ENCODE assay signal across 9 mouse cellular contexts in genomic region chr3:32333456-32334086, GRCm38 (mm10). TPM values are rescaled to one million over a fixed set of nuclear protein-coding genes. Genes with fewer than 3 reads are reported as not detected.
DNase-seq lines count a peak whose midpoint lies in the region; ATAC-seq and TF ChIP-seq lines count a peak whose summit lies in the region.
"Had no signal": no experiment of that assay in that cellular context is flagged by ENCODE, and none has a peak within 500 bp of the region (broad histone marks: within the 10 kb centered on the region; RNA-seq: fewer than 3 reads in every experiment).

No protein-coding gene starts in this region.

- no peak for TF ChIP-seq POLR2A in MEL (IDR thresholded peaks at IDR 0.05; ENCODE audit: control insufficient read depth in 1 of 2, insufficient read depth in 1 of 2, low read depth in 1 of 2, low read length in 2 of 2, poor library complexity in 1 of 2)

- 37% methylated on average over 7 of the region's 7 CpGs for WGBS in forebrain, embryonic 15.5 days
- WGBS in hindbrain, embryonic 11.5 days, result 40% methylated on average over 7 of the region's 7 CpGs

- no peaks in the 10 kb centered on the region for H3K36me3 ChIP-seq in MEL (ENCODE audit: control insufficient read depth in 1 of 2, insufficient read depth in 2 of 2, low read length in 2 of 2)
- H3K36me3 ChIP-seq in forebrain, embryonic 15.5 days, result no peaks in the 10 kb centered on the region; the same call in 1 of the 2 replicates
- H3K36me3 ChIP-seq in hindbrain, embryonic 11.5 days (ENCODE audit: control insufficient read depth, insufficient read depth, low read length), result no peaks in the 10 kb centered on the region
- H3K36me3 ChIP-seq: heart, embryonic 13.5 days had no signal

- H3K27ac ChIP-seq in MEL (ENCODE audit: control insufficient read depth, low read depth, low read length), result no peak overlapping the region
- no peak overlapping the region for H3K27ac ChIP-seq in forebrain, embryonic 15.5 days (replicated peaks)
- no peak overlapping the region for H3K27ac ChIP-seq in hindbrain, embryonic 11.5 days (ENCODE audit: low read depth, low read length)
- H3K27ac ChIP-seq: heart, embryonic 13.5 days had no signal

- no peaks in the 10 kb centered on the region for H3K9me3 ChIP-seq in MEL (replicated peaks; ENCODE audit: insufficient read depth, low read length)
- no peaks in the 10 kb centered on the region for H3K9me3 ChIP-seq in forebrain, embryonic 15.5 days
- no peaks in the 10 kb centered on the region for H3K9me3 ChIP-seq in hindbrain, embryonic 11.5 days (ENCODE audit: control insufficient read depth, low read length)
- H3K9me3 ChIP-seq: heart, embryonic 13.5 days had no signal

- H3K4me2 ChIP-seq in forebrain, embryonic 15.5 days (replicated peaks), result no peak overlapping the region
- no peak overlapping the region for H3K4me2 ChIP-seq in hindbrain, embryonic 11.5 days (replicated peaks; ENCODE audit: low read depth, low read length)
- H3K4me2 ChIP-seq: heart, embryonic 13.5 days had no signal

- TF ChIP-seq CTCF in MEL (IDR thresholded peaks at IDR 0.05 in 2 of 3, conservative IDR thresholded peaks at IDR 0.05 in 1 of 3; ENCODE audit: control insufficient read depth in 1 of 3, insufficient read depth in 1 of 3, low read depth in 2 of 3, low read length in 3 of 3, poor library complexity in 1 of 3, severe bottlenecking in 1 of 3), result peak; percentile 63 to 95 (median 93)

- H3K4me3 ChIP-seq in MEL (ENCODE audit: control insufficient read depth in 1 of 2, insufficient read depth in 1 of 2, low read depth in 2 of 2, low read length in 2 of 2), result no peak overlapping the region
- H3K4me3 ChIP-seq in forebrain, embryonic 15.5 days, result no peak overlapping the region
- H3K4me3 ChIP-seq in hindbrain, embryonic 11.5 days (ENCODE audit: low read depth, low read length), result no peak overlapping the region
- H3K4me3 ChIP-seq: heart, embryonic 13.5 days had no signal

- TF ChIP-seq EP300 in MEL (IDR thresholded peaks at IDR 0.05; ENCODE audit: low read depth in 1 of 2, low read length in 2 of 2), result no peak

- no peaks in the 10 kb centered on the region for H3K4me1 ChIP-seq in MEL (ENCODE audit: control insufficient read depth in 1 of 2, insufficient read depth in 2 of 2, low read length in 2 of 2)
- H3K4me1 ChIP-seq in forebrain, embryonic 15.5 days, result peaks cover 3% of the 10 kb centered on the region; the same call in 1 of the 2 replicates
- no peaks in the 10 kb centered on the region for H3K4me1 ChIP-seq in hindbrain, embryonic 11.5 days (replicated peaks; ENCODE audit: control insufficient read depth, insufficient read depth, low read length)

- peak; percentile 89 for ATAC-seq in forebrain, embryonic 15.5 days (replicated peaks)
- peak; percentile 71; the same call in 1 of the 2 replicates for ATAC-seq in hindbrain, embryonic 11.5 days (ENCODE audit: low FRiP score)

- H3K27me3 ChIP-seq in MEL (ENCODE audit: control insufficient read depth in 1 of 2, insufficient read depth in 2 of 2, low read length in 2 of 2), result no peaks in the 10 kb centered on the region
- H3K27me3 ChIP-seq in forebrain, embryonic 15.5 days, result no peaks in the 10 kb centered on the region
- H3K27me3 ChIP-seq in hindbrain, embryonic 11.5 days (ENCODE audit: control insufficient read depth, insufficient read depth, low read length), result no peaks in the 10 kb centered on the region
- H3K27me3 ChIP-seq: heart, embryonic 13.5 days had no signal

- H3K9ac ChIP-seq in MEL (ENCODE audit: control insufficient read depth, low read depth, low read length, poor library complexity, severe bottlenecking), result no peak overlapping the region
- H3K9ac ChIP-seq in forebrain, embryonic 15.5 days (replicated peaks), result no peak overlapping the region
- no peak overlapping the region for H3K9ac ChIP-seq in hindbrain, embryonic 11.5 days (ENCODE audit: low read depth, low read length)
- H3K9ac ChIP-seq: heart, embryonic 13.5 days had no signal

- DNase-seq in MEL (ENCODE audit: low read depth, low spot score), result peak; percentile 86
- peak; percentile 71 for DNase-seq in c-Kit-positive CD71-positive TER-119-positive erythroid progenitor cells, embryonic 14.5 days (ENCODE audit: low spot score)
- peak; percentile 87 for DNase-seq in hindbrain, embryonic 11.5 days (ENCODE audit: low spot score)
- peak; percentile 76 for DNase-seq in layer of hippocampus, adult 9-11 months
- peak; percentile 84 for DNase-seq in lung, postnatal 14 days
- peak; percentile 95 for DNase-seq in retina, embryonic 14.5 days (ENCODE audit: low spot score)
- peak; percentile 24 for DNase-seq in urinary bladder, postnatal 10 days (ENCODE audit: low spot score)

- no peaks in the 10 kb centered on the region for H3K79me2 ChIP-seq in MEL (ENCODE audit: control insufficient read depth, insufficient read depth, low read length, poor library complexity)

- peak; percentile 94 for TF ChIP-seq RAD21 in MEL (IDR thresholded peaks at IDR 0.05; ENCODE audit: low read depth, low read length)

TF ChIP-seq in MEL, 35 proteins besides CTCF, POLR2A, EP300 and RAD21:
- TF ChIP-seq ZC3H11A (IDR thresholded peaks at IDR 0.05; ENCODE audit: low read depth, low read length), result peak; percentile 90
- TF ChIP-seq CHD1 (IDR thresholded peaks at IDR 0.05; ENCODE audit: low read depth, low read length), result no peak
- no peak for TF ChIP-seq TCF12 (IDR thresholded peaks at IDR 0.05; ENCODE audit: low read depth, low read length)
- no peak for TF ChIP-seq MAX (IDR thresholded peaks at IDR 0.05; ENCODE audit: low read length)
- TF ChIP-seq USF2 (IDR thresholded peaks at IDR 0.05; ENCODE audit: borderline replicate concordance in 1 of 2, insufficient read depth in 1 of 2, low read depth in 1 of 2, low read length in 2 of 2), result no peak
- peak; percentile 39; the same call in 1 of the 2 replicates for TF ChIP-seq RCOR1 (IDR thresholded peaks at IDR 0.05; ENCODE audit: low read depth, low read length)
- TF ChIP-seq TAL1 (IDR thresholded peaks at IDR 0.05; ENCODE audit: low read length), result no peak
- no peak for TF ChIP-seq POLR2AphosphoS5 (IDR thresholded peaks at IDR 0.05; ENCODE audit: borderline replicate concordance, low read depth, low read length)
- peak; percentile 96 for TF ChIP-seq SMC3 (IDR thresholded peaks at IDR 0.05; ENCODE audit: low read depth, low read length)
- TF ChIP-seq MYC (IDR thresholded peaks at IDR 0.05; ENCODE audit: low read depth, low read length), result no peak
- 0 out of 2 replicates have a peak, but pooled peaks have one; percentile 19 for TF ChIP-seq GATA1 (IDR thresholded peaks at IDR 0.05; ENCODE audit: low read depth, low read length)

RNA-seq across cellular contexts. Expression of gene Zmat3, which starts 32.2 kb away (rescaled TPM):
- total RNA-seq in MEL (2012; rRNA removed), result 3.1 and 3.4 TPM in 2 replicates
- 1 to 10 TPM in 1 of 2 experiments, not detected in 1; 4.4 TPM for polyA plus RNA-seq in MEL (2012; ENCODE audit: insufficient read depth in 1 of 2, insufficient read length in 2 of 2, low read depth in 1 of 2, low replicate concordance in 2 of 2, missing spikeins in 1 of 2)
- 6.4 and 6.5 TPM in 2 replicates for polyA plus RNA-seq in forebrain, embryonic 15.5 days (2015; fragmentation: Nextera tagmentation; extraction: Ambion mirVana)
- polyA plus RNA-seq in hindbrain, embryonic 11.5 days (2014; fragmentation: Nextera tagmentation; extraction: Ambion mirVana), result 10.7 and 11.6 TPM in 2 replicates

Comparison
In these comparisons a context has a peak if more than half of its experiments do, and no peak if none do; other contexts are left out.
1. DNase-seq: peak in every context shown above with its lines; median percentile 95 in retina, embryonic 14.5 days; 87 in hindbrain, embryonic 11.5 days; 86 in MEL; 84 in lung, postnatal 14 days; 76 in layer of hippocampus, adult 9-11 months; 71 in c-Kit-positive CD71-positive TER-119-positive erythroid progenitor cells, embryonic 14.5 days; 24 in urinary bladder, postnatal 10 days.